Mouse (Mus musculus): Measurements from ENCODE around the gene Ntng2. TPM values are rescaled to one million over a fixed set of nuclear protein-coding genes. Genes with fewer than 3 reads are reported as not detected.
A peak's percentile ranks its signal among the peaks of the same experiment; 100 is the strongest.

Ntng2 gene
- polyA plus RNA-seq, 1 experiment from 2014 or later, result 5.5 TPM

DNA sequence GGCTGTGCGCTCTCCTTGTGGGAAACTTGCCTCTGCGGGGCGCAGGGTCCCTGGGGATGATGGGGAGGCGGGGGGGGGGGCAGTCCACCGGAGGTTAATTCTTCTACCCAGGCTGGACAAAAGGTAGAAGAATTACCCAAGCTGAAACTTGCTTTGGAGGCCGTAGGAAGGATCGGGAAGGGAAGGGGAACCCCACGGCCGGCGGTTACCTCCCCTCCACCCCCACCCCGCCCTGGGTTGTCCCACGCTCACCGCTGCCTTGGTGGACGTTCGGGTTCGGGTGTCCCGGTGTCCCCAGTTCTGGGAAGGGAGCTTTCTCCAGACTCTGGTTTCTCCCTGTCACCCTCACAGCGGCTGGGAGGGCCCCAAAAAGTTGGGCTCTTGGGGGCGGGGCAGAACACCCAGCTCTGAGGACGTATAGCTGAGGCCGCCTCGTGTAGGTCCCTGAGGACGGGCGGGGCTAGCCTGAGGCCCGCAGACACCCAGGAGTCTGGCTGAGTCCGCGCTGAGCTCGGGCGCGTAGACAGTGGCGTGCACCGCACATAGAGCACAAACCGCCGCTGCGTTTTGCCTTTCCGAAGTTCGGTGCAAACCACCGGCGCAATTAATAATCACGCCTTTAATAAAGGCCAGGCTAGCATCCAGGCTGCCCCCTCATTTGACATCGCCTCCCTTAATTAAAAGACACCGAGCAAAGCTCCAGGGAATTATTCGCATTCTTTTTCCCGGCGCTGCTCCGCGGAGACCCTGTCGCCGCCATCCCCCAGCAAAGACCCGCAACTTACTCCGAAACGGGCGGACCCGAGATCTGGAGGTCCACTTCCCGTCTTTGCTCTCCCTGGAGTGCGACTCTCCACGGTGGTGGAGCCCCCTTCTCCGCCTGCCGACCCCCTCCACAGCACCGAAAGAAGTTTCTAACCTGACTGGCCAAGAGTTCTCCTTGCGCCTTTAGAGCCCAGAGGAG is 1.4 kb downstream of the Ntng2 start:
- Histone ChIP-seq H3K9me3 (no peaks in the 10 kb centered on the region), H3K4me1 (replicated peaks) (peaks cover 56% of the 10 kb centered on the region), H3K4me3 (peak overlapping the region; percentile 54), H3K9ac (peak overlapping the region; percentile 51), H3K27ac (replicated peaks) (no peak overlapping the region), H3K27me3 (peaks cover 23% of the 10 kb centered on the region), H3K4me2 (peak overlapping the region; percentile 99), H3K36me3 (no peaks in the 10 kb centered on the region)
- WGBS, result under 1% methylated on average over 61 of the region's 61 CpGs
- ATAC-seq (ENCODE audit: low FRiP score, low read depth), result no peak

GRCm38 (mm10) chr2:29250263-29251094 is 2.3 kb downstream of the Ntng2 start:
- Histone ChIP-seq H3K27me3 (peaks cover 23% of the 10 kb centered on the region), H3K9ac (peak overlapping the region; percentile 51), H3K27ac (replicated peaks) (0 out of 2 replicates have a peak overlapping the region, but pooled peaks have one; percentile 28), H3K36me3 (no peaks in the 10 kb centered on the region), H3K4me3 (peak overlapping the region; percentile 54), H3K4me2 (peak overlapping the region; percentile 99), H3K9me3 (no peaks in the 10 kb centered on the region), H3K4me1 (replicated peaks) (peaks cover 65% of the 10 kb centered on the region)
- no peak for ATAC-seq (ENCODE audit: low FRiP score, low read depth)
- WGBS, result under 1% methylated on average over 44 of the region's 44 CpGs

GRCm38 (mm10) chr2:29249852-29250251 is 3.0 kb downstream of the Ntng2 start:
- Histone ChIP-seq H3K4me2 (peak overlapping the region; percentile 99), H3K9me3 (no peaks in the 10 kb centered on the region), H3K4me1 (replicated peaks) (peaks cover 69% of the 10 kb centered on the region), H3K27ac (replicated peaks) (0 out of 2 replicates have a peak overlapping the region, but pooled peaks have one; percentile 28), H3K4me3 (peak overlapping the region; percentile 54), H3K9ac (peak overlapping the region; percentile 51), H3K27me3 (peaks cover 20% of the 10 kb centered on the region), H3K36me3 (no peaks in the 10 kb centered on the region)
- ATAC-seq (ENCODE audit: low FRiP score, low read depth), result no peak
- 5% methylated on average over 10 of the region's 10 CpGs for WGBS

DNA sequence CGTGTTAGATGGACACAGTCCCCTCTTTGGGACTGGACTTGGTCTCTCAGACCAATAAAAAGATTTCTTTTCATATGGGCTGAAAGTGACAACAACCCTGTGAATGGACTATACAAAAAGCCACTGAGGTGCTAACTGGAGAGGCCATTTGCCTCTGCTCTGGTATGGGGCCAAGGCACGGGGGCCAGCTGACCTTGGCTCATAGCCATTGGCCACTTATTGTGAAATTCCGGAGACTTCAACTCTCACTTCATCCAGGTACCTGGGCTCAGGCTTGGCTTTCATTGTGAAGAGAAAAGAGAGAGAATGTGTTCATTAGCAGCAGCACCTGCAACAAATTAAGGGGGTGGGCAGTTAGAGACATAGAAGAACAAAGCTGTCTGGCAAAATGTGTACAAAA is 4.3 kb downstream of the Ntng2 start:
- H3K9me3 ChIP-seq, result no peaks in the 10 kb centered on the region
- peaks cover 16% of the 10 kb centered on the region for H3K27me3 ChIP-seq
- no peak overlapping the region for H3K27ac ChIP-seq (replicated peaks)
- H3K9ac ChIP-seq, result no peak overlapping the region
- WGBS, result 72% methylated on average over 3 of the region's 3 CpGs
- ATAC-seq (ENCODE audit: low FRiP score, low read depth), result no peak
- H3K4me2 ChIP-seq, result no peak overlapping the region
- no peaks in the 10 kb centered on the region for H3K36me3 ChIP-seq
- no peak overlapping the region for H3K4me3 ChIP-seq
- H3K4me1 ChIP-seq (replicated peaks), result peaks cover 68% of the 10 kb centered on the region

DNA sequence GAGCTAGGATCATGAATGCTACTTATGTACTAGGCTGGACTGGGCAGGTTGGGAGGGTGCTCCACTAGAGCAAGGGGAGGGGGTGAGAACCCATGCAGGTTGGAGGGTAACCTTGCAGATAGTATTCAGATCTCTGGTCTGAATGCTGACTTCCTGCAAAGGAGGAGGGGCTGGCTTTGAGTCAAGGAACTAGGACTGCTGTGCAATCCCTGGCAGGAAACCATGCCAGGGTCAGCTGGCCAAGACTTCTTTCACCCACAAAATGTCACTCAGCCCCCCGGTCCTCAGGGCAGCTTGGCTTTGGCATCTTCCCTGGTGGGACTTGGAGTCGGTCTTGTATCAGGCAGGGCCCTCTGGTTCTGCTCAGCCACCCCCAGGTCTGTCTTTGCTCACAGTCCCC is 5.4 kb downstream of the Ntng2 start:
- Histone ChIP-seq H3K4me2 (0 out of 2 replicates have a peak overlapping the region, but pooled peaks have one; percentile 12), H3K36me3 (no peaks in the 10 kb centered on the region), H3K27me3 (peaks cover 16% of the 10 kb centered on the region), H3K4me3 (no peak overlapping the region), H3K9me3 (no peaks in the 10 kb centered on the region), H3K9ac (no peak overlapping the region), H3K27ac (replicated peaks) (no peak overlapping the region), H3K4me1 (replicated peaks) (peaks cover 57% of the 10 kb centered on the region)
- 49% methylated on average over 2 of the region's 2 CpGs for WGBS
- no peak for ATAC-seq (ENCODE audit: low FRiP score, low read depth)

DNA sequence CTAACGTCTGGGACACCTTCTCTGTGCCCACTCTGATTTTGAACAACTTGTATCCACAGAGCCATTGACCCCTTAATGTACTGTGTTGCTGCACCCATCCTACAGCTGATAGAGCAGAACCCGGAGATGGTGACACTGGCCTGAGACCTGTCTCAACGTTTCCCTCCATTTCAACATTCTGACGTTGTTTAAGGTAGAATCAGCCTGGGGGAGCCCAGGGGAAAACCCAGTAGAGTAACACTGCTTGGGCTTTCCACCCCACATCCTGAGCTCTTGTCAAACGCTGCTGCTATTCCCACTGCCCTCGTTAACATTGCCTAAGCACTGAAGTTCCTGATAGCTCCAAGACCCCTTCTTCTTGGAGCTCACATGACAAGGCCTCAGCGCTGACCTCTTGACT is 5.9 kb downstream of the Ntng2 start:
- H3K9me3 ChIP-seq, result no peaks in the 10 kb centered on the region
- no peak overlapping the region for H3K4me3 ChIP-seq
- no peaks in the 10 kb centered on the region for H3K36me3 ChIP-seq
- ATAC-seq (ENCODE audit: low FRiP score, low read depth), result no peak
- H3K4me1 ChIP-seq (replicated peaks), result peaks cover 52% of the 10 kb centered on the region
- H3K9ac ChIP-seq, result no peak overlapping the region
- H3K27me3 ChIP-seq, result peaks cover 16% of the 10 kb centered on the region
- no peak overlapping the region for H3K4me2 ChIP-seq
- WGBS, result 75% methylated on average over 7 of the region's 7 CpGs
- no peak overlapping the region for H3K27ac ChIP-seq (replicated peaks)

DNA sequence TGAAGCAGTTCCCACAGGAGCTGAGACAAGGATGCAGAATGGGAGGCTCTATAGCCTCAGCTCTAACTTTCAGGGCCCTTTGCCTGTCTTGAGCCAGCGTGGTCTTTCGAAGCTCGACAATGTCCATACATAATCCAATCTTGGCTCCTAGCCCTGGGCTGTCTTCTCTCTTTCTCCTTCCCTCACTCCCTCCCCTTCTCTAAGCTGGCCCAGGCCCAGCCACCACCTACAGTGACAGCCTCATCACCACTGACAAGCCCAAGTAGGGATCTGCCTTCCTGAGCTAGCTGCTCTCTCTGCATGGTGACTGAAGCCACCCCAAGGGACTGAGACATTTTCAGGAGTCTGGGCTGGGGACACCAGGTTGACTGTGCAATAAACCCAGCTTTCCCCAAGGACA is 6.5 kb downstream of the Ntng2 start:
- ATAC-seq (ENCODE audit: low FRiP score, low read depth), result no peak
- Histone ChIP-seq H3K4me1 (replicated peaks) (peaks cover 46% of the 10 kb centered on the region), H3K9ac (no peak overlapping the region), H3K36me3 (no peaks in the 10 kb centered on the region), H3K27me3 (peaks cover 16% of the 10 kb centered on the region), H3K4me3 (no peak overlapping the region), H3K9me3 (no peaks in the 10 kb centered on the region), H3K4me2 (no peak overlapping the region), H3K27ac (replicated peaks) (no peak overlapping the region)
- 45% methylated on average over 3 of the region's 3 CpGs for WGBS

DNA sequence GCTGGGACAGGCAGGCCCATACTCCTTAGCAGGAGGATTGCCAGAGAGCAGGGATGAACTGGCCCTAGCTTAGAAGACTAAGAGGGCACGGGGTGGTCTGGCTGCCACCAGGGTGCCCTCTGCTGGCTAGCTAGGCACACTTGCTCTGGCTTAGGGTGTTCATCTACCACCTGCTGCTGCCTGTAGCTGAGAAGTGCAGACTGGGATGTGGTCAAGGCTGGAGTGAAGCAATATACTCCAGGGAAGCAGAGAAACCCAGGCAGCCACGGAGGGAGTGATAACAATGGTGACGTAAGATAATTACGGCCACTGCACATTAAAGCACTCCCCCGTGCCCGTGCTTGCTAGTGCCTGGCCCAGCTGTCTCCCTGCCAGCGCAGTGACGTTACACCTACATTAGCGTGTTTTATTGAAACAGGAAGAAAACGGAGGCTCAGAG is 7.4 kb downstream of the Ntng2 start:
- no peak overlapping the region for H3K9ac ChIP-seq
- WGBS, result 18% methylated on average over 10 of the region's 10 CpGs
- H3K4me2 ChIP-seq, result no peak overlapping the region
- H3K27me3 ChIP-seq, result peaks cover 16% of the 10 kb centered on the region
- no peaks in the 10 kb centered on the region for H3K9me3 ChIP-seq
- H3K27ac ChIP-seq (replicated peaks), result no peak overlapping the region
- H3K36me3 ChIP-seq, result no peaks in the 10 kb centered on the region
- peaks cover 37% of the 10 kb centered on the region for H3K4me1 ChIP-seq (replicated peaks)
- peak; percentile 49 for ATAC-seq (ENCODE audit: low FRiP score, low read depth)
- H3K4me3 ChIP-seq, result no peak overlapping the region

DNA sequence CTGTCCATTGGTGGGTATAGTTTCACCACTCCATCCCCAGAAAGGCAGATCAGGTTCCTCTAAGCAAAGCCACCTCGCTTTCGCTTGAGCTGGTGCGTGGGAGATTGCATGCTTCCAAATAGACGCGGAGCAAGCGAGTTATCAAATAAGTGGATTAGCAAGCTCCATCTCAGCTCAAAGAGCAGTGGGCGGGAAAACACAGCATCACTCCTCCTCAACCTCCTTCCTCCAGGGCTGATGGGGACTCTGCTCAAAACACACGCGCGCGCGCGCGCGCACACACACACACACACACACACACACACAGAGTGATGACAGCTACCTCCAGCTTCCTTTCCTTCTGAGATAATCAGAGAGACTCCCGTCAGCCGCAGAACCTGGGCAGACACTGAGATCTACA is 13.5 kb downstream of the Ntng2 start:
- Histone ChIP-seq H3K36me3 (no peaks in the 10 kb centered on the region), H3K4me1 (replicated peaks) (no peaks in the 10 kb centered on the region), H3K9ac (no peak overlapping the region), H3K9me3 (no peaks in the 10 kb centered on the region), H3K4me2 (no peak overlapping the region), H3K4me3 (no peak overlapping the region), H3K27me3 (no peaks in the 10 kb centered on the region), H3K27ac (replicated peaks) (no peak overlapping the region)
- 88% methylated on average over 17 of the region's 17 CpGs for WGBS
- ATAC-seq (ENCODE audit: low FRiP score, low read depth), result no peak

GRCm38 (mm10) chr2:29237623-29238022 is 15.2 kb downstream of the Ntng2 start:
- H3K9ac ChIP-seq, result no peak overlapping the region
- H3K9me3 ChIP-seq, result no peaks in the 10 kb centered on the region
- no peaks in the 10 kb centered on the region for H3K4me1 ChIP-seq (replicated peaks)
- no peak overlapping the region for H3K4me3 ChIP-seq
- H3K36me3 ChIP-seq, result no peaks in the 10 kb centered on the region
- ATAC-seq (ENCODE audit: low FRiP score, low read depth), result no peak
- no peak overlapping the region for H3K27ac ChIP-seq (replicated peaks)
- H3K4me2 ChIP-seq, result no peak overlapping the region
- H3K27me3 ChIP-seq, result no peaks in the 10 kb centered on the region
- WGBS, result 27% methylated on average over 4 of the region's 4 CpGs

- WGBS, result 79% methylated on average over 7 of the region's 7 CpGs
- H3K27ac ChIP-seq (replicated peaks), result no peak overlapping the region
- H3K27me3 ChIP-seq, result no peaks in the 10 kb centered on the region
- ATAC-seq (ENCODE audit: low FRiP score, low read depth), result no peak
- no peak overlapping the region for H3K9ac ChIP-seq
- no peaks in the 10 kb centered on the region for H3K9me3 ChIP-seq
- no peaks in the 10 kb centered on the region for H3K4me1 ChIP-seq (replicated peaks)
- H3K36me3 ChIP-seq, result no peaks in the 10 kb centered on the region
- no peak overlapping the region for H3K4me3 ChIP-seq
- no peak overlapping the region for H3K4me2 ChIP-seq
These were observed 17.0 kb downstream of the Ntng2 start for GRCm38 (mm10) chr2:29235811-29236210.

- Histone ChIP-seq H3K4me2 (no peak overlapping the region), H3K9ac (no peak overlapping the region), H3K36me3 (no peaks in the 10 kb centered on the region), H3K9me3 (no peaks in the 10 kb centered on the region), H3K4me1 (replicated peaks) (0 out of 2 replicates have a peak, but pooled peaks cover 4% of the 10 kb centered on the region), H3K27me3 (no peaks in the 10 kb centered on the region), H3K27ac (replicated peaks) (no peak overlapping the region), H3K4me3 (no peak overlapping the region)
- ATAC-seq (ENCODE audit: low FRiP score, low read depth), result no peak
- 68% methylated on average over 3 of the region's 3 CpGs for WGBS
These were observed 17.8 kb downstream of the Ntng2 start for GRCm38 (mm10) chr2:29235026-29235425.

All from hindbrain, embryonic 15.5 days (tissue).